Mouse (Mus musculus): ENCODE measurements around the gene Sec14l3.
"Not testable (repeated sequence)": the region's sequence is repeated elsewhere in the genome, so short reads cannot be mapped to it uniquely, and the experiment has no call there.

The Sec14l3 gene

GRCm38 (mm10) chr11:4064627-4065122 lies at the start of gene Sec14l3:
Sec14l3 (plus strand) TSS chr11:4064841.
- no peak for DNase-seq (ENCODE audit: low spot score in 2 of 2)

GRCm38 (mm10) chr11:4015796-4016195 lies 48.8 kb upstream of the Sec14l3 start:
- DNase-seq (ENCODE audit: low spot score in 2 of 2): not testable (repeated sequence)

- not testable (repeated sequence) for DNase-seq (ENCODE audit: low spot score in 2 of 2)
Observed at GRCm38 (mm10) chr11:4022111-4022510, 42.5 kb upstream of the Sec14l3 start.

DNA sequence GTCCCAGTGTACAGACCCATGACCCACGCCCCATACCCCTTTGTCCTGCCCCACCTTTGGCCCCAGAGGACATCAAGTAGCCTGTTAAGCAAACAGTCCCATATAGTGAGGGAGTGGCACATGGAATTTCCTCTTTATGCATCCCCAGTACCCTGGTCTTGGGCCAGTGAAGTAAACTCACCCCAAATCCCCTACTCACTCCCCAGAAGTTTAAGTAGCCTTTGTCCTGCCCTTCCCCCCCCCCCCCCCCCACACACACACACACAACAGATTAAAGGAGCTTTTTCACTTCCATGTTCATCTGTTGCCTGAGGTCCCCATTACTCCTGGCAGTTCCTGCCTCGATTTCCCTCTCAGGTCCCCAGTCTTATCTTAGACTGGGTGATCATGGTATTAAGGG lies 41.3 kb upstream of the Sec14l3 start:
- no peak for DNase-seq (ENCODE audit: low spot score in 2 of 2)

- DNase-seq (ENCODE audit: low spot score in 2 of 2): no peak
Observed at GRCm38 (mm10) chr11:4027066-4027465, 37.6 kb upstream of the Sec14l3 start.

GRCm38 (mm10) chr11:4027561-4028334 lies 36.9 kb upstream of the Sec14l3 start:
- DNase-seq (ENCODE audit: low spot score in 2 of 2): no peak

GRCm38 (mm10) chr11:4029343-4029742 lies 35.3 kb upstream of the Sec14l3 start:
- no peak for DNase-seq (ENCODE audit: low spot score in 2 of 2)

GRCm38 (mm10) chr11:4031126-4031941 lies 33.3 kb upstream of the Sec14l3 start, which contains the start of gene Sec14l4:
Sec14l4 (plus strand) TSS chr11:4031462.
- peak in 1 of 2 experiments; percentile 14 for DNase-seq (ENCODE audit: low spot score in 2 of 2)

GRCm38 (mm10) chr11:4031961-4032360 lies 32.7 kb upstream of the Sec14l3 start:
- DNase-seq (ENCODE audit: low spot score in 2 of 2): peak in 1 of 2 experiments; percentile 48

DNA sequence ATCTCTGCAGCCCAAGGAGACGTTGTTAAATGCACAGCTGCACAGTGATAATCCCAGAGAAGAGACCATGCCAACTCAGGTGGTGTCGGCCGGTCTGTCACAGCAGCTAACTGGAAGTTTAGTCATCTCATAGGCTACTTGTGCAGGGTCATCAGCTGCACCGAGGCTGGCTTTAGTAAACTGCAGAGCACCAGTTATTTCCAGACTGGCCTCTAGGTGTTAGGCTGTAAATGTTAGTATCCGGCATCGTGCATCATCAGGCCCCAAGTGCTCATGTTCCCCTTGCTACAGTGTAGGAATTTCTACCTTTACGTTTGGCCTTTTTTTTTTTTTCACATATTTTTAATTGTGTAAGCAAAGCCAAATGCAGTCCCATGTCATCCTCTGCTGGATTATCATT lies 31.2 kb upstream of the Sec14l3 start:
- DNase-seq (ENCODE audit: low spot score in 2 of 2): no peak

DNA sequence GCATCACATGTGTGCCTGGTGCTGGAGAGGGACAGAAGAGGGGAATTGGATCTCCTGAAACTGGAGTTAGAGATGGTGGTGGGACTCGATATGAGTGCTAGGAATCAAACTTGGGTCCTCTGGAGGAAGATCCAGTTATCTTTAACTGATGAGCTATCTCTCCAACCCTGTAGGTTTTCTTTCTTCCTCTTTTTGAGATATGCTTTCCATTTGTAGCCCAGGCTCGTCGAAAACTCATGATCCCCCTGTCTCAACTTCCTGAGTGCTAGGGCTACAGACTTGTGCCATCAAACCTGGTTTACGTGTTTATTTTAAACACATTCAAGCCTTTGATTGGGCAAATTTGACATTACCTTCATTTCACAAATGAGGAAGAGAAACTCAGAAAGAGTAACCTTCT lies 30.5 kb upstream of the Sec14l3 start:
- no peak for DNase-seq (ENCODE audit: low spot score in 2 of 2)

- no peak for DNase-seq (ENCODE audit: low spot score in 2 of 2)
Observed at GRCm38 (mm10) chr11:4035116-4035892, 29.3 kb upstream of the Sec14l3 start.

- DNase-seq (ENCODE audit: low spot score in 2 of 2): no peak
Observed at GRCm38 (mm10) chr11:4035916-4036315, 28.7 kb upstream of the Sec14l3 start.

- no peak for DNase-seq (ENCODE audit: low spot score in 2 of 2)
Observed at GRCm38 (mm10) chr11:4036365-4037084, 28.1 kb upstream of the Sec14l3 start.

DNA sequence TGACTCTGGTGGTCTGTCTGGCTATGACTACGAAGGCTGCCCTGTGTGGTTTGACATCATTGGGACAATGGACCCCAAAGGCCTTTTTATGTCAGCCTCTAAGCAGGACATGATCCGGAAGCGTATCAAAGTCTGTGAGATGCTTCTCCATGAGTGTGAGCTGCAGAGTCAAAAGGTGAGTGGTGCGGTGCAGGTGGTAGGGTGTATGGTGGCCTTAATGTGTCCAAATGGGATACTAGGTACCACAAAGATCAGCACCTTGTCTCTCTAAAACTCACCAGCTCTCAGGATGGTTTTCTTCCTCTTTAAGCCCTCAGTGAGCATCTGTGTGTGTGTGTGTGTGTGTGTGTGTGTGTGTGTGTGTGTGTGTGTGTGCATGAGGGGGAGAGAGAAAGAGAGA lies 24.7 kb upstream of the Sec14l3 start:
- no peak for DNase-seq (ENCODE audit: low spot score in 2 of 2)

GRCm38 (mm10) chr11:4041123-4041625 lies 23.5 kb upstream of the Sec14l3 start:
- DNase-seq (ENCODE audit: low spot score in 2 of 2): no peak

GRCm38 (mm10) chr11:4043081-4043480 lies 21.6 kb upstream of the Sec14l3 start:
- no peak for DNase-seq (ENCODE audit: low spot score in 2 of 2)

DNA sequence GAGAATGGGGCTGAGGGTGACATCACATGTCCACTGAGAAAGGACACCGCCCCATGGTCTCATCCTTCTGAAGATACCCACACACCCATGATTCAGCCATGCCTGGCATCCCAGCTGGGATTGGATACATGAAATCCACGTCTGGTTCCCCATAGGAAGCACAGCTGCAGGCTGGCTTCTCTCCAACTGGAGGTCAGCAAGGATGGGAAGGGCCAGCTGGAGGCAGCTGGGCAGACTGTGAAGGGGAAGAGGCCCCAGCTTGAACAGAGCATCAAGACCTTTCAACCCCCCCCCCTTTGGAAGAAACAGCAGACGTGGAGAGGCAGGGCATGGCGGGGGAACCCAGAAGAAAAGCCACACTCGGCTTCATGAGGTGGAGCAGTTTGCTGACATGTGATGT lies 18.1 kb upstream of the Sec14l3 start:
- no peak for DNase-seq (ENCODE audit: low spot score in 2 of 2)

DNA sequence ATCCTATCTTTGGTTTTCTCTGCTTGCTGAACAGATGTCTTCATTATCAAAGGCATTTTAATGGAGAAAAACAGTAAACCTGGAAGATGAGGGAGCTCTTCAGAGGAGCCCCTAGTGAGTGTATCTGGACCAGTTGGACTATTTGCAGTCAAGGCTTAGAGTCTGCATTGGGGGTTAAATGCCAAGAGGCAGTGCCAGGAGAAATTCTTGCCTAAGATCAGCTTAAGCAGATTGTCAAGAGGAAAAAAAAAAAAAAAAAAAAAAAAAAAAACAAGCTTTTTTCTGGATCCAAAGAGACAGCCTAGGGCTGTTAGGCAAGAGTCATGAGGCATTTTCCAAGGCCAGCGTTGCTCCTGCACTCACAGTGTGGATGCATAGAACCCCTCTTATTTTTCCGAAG lies 16.9 kb upstream of the Sec14l3 start:
- DNase-seq (ENCODE audit: low spot score in 2 of 2): no peak

GRCm38 (mm10) chr11:4048438-4048837 lies 16.2 kb upstream of the Sec14l3 start:
- DNase-seq (ENCODE audit: low spot score in 2 of 2): no peak

DNA sequence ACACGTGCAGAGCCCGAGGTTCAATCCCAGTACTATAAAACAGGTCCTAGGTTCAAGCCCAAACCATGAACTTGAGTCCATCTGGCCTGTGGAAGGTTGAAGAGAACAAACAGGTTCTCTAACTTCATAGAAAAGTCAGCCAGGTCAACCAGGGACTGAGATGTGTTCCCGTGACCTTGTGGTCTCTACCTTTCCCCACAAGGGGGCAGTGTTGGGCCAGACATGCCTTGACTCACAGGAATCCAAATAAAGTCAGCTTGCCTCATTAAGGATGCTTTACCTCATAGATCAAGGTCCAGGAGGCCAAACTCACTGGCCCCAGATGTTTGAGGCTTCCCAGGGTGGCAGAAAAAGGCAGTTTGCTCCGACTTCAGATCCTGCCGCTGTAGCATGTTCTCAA lies 11.1 kb upstream of the Sec14l3 start:
- peak; percentile 46 to 55 for DNase-seq (ENCODE audit: low spot score in 2 of 2)
